Mouse (Mus musculus) heart, postnatal 0 days (tissue): ENCODE measurements around the gene Ttc39b.

Source experiments
- CTCF ChIP-seq: IDR thresholded peaks from 2 replicates; pipeline ENCODE4 v1.5.1; 2016; ENCODE audit warnings: antibody characterized with exemption, control low read depth, low read depth
- EP300 ChIP-seq: IDR thresholded peaks from 2 replicates; pipeline ENCODE4 v1.6.1; 2016; ENCODE audit warnings: antibody characterized with exemption, low read depth

GRCm38 (mm10) chr4:83261998-83262397 is 62.1 kb downstream of the Ttc39b start:
- TF ChIP-seq CTCF, result peak; percentile 62
- no peak for TF ChIP-seq EP300
